Mouse (Mus musculus) 3134 (cell line): Measurements from ENCODE around the gene Tsc2.

Experiments
- DNase-seq: peaks from one replicate; pipeline ENCODE4 v3.0.0-alpha.2; 2011; ENCODE audit warnings: low spot score; ENCODE audit not compliant: insufficient read length; ENCODE audit errors: extremely low read depth

Tsc2 gene

GRCm38 (mm10) chr17:24648731-24649377 is 16.4 kb upstream of the Tsc2 start:
- DNase-seq, result no peak

GRCm38 (mm10) chr17:24647493-24647892 is 15.1 kb upstream of the Tsc2 start:
- DNase-seq, result no peak

- no peak for DNase-seq
These were observed 14.0 kb upstream of the Tsc2 start for GRCm38 (mm10) chr17:24646381-24646780.

- DNase-seq, result no peak
These were observed 13.5 kb upstream of the Tsc2 start for GRCm38 (mm10) chr17:24645916-24646315.

GRCm38 (mm10) chr17:24644875-24645721 is 12.7 kb upstream of the Tsc2 start:
- no peak for DNase-seq

- DNase-seq, result no peak
These were observed 11.7 kb upstream of the Tsc2 start for GRCm38 (mm10) chr17:24644030-24644715.

- DNase-seq, result no peak
These were observed 10.4 kb upstream of the Tsc2 start for GRCm38 (mm10) chr17:24642791-24643343.

GRCm38 (mm10) chr17:24641944-24642343 is 9.5 kb upstream of the Tsc2 start:
- DNase-seq, result no peak

GRCm38 (mm10) chr17:24640581-24640980 is 8.2 kb upstream of the Tsc2 start:
- no peak for DNase-seq

- DNase-seq, result no peak
These were observed 7.7 kb upstream of the Tsc2 start for GRCm38 (mm10) chr17:24640119-24640518.

- no peak for DNase-seq
These were observed 7.2 kb upstream of the Tsc2 start for GRCm38 (mm10) chr17:24639571-24639988.

- no peak for DNase-seq
These were observed 6.4 kb upstream of the Tsc2 start for GRCm38 (mm10) chr17:24638840-24639239.

- no peak for DNase-seq
These were observed 5.8 kb upstream of the Tsc2 start for GRCm38 (mm10) chr17:24638214-24638613.

- no peak for DNase-seq
These were observed 4.5 kb upstream of the Tsc2 start for GRCm38 (mm10) chr17:24636781-24637481.

GRCm38 (mm10) chr17:24635694-24636093 is 3.3 kb upstream of the Tsc2 start:
- DNase-seq, result no peak

- no peak for DNase-seq
These were observed 2.6 kb upstream of the Tsc2 start for GRCm38 (mm10) chr17:24635024-24635423.

- DNase-seq, result no peak
These were observed 1.4 kb upstream of the Tsc2 start for GRCm38 (mm10) chr17:24633831-24634230.

- DNase-seq, result no peak
These were observed 501 bp upstream of the Tsc2 start for GRCm38 (mm10) chr17:24632813-24633449.

- no peak for DNase-seq
These were observed 2.4 kb downstream of the Tsc2 start for GRCm38 (mm10) chr17:24630072-24630471.

GRCm38 (mm10) chr17:24628646-24629045 is 3.8 kb downstream of the Tsc2 start:
- no peak for DNase-seq
